Mouse (Mus musculus): Measurements from ENCODE around the gene Tmem269.
A peak's percentile ranks its signal among the peaks of the same experiment; 100 is the strongest.

The Tmem269 gene

DNA sequence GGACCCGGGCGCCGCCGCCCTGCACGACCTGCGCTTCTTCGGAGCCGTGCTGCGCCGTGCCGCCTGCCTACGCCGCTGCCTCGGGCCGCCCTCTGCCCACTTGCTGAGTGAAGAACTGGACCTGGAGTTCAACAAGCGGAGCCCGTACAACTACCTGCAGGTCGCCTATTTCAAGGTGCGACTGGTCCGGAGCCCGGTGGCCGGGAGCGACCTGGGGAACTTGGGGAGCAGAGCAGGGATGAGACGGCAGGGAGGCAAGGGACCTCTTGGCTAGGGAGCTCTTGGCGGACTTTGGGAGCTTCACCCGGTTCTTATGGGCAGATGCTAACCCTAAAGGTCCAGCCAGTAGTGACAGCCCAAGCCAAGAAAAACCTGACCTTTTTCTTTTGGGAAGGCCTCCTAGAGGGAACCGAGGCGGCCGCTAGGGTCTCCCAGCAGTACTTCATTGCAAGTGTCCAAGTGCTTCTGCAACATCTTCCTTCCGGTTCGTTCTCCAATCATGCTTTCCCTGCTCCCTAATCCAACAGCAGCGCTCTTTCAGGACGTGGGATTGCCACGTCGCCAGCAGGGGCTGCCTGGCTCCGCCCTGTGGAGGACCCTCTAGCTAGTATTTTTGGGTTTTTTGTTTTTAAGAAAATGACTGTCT, 15.4 kb upstream of the Tmem269 start:
- DNase-seq: peak; percentile 81

DNA sequence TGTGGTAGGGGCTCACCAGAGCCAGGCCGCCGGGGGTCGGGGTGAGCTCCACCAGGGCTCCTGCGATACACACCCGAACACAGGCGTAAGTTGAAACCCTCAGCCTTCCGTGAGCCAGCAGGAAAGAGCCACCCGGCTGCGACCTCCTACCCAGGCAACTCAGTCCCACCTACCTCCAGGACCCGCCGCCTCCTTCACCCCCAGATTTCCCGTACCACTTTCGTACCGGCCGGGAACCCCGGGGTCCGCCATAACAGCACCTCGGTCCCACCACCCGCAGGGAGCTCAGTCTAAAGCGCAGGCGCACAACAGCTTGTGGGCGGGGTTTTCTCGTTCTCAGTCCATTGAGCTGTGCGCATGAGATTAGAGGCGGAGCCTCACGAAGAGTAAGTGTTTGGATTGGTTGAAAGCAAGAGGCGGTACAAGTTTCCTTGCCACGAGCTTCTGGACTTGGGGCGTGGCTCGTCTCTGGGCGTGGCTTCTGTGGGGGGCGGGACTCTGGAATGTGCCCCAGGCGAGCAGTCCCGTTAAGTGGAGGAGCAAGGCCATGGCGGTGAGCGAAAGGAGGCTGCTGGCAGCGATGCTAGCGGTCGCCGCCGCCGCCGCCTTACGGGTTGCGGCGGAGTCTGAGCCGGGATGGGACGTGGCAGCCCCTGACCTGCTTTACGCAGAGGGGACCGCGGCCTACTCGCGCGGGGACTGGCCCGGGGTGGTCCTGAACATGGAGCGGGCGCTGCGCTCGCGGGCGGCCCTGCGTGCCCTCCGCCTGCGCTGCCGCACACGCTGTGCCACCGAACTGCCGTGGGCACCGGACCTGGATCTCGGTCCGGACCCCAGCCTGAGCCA, 14.6 kb upstream of the Tmem269 start, which contains the start of the genes AU022252 and P3h1:
Gene AU022252, minus strand, starts transcription at position 303 of the 846 bp plus-strand sequence.
Gene P3h1, plus strand, starts transcription at position 506 of the 846 bp plus-strand sequence.
- DNase-seq: peak; percentile 99

DNA sequence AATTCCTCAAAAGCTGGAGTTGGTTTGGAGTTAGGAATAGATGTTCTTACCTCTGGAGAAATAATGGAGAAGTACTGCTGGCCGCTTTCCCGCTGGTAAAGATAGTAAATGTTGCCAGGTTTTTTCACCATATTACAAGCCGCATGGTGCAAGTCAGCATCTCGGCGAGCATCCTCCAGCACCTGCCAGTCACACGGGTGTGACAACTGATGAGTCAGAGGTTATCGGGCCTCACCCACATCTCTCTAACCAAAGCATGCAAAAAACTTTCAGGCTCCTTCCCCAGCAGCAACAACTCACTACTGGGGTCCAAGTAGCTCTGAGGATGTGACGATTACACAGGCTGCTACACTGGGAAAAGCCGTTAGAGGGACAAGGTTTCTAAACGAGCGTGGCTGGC, 8.7 kb upstream of the Tmem269 start:
- no peak for DNase-seq

DNA sequence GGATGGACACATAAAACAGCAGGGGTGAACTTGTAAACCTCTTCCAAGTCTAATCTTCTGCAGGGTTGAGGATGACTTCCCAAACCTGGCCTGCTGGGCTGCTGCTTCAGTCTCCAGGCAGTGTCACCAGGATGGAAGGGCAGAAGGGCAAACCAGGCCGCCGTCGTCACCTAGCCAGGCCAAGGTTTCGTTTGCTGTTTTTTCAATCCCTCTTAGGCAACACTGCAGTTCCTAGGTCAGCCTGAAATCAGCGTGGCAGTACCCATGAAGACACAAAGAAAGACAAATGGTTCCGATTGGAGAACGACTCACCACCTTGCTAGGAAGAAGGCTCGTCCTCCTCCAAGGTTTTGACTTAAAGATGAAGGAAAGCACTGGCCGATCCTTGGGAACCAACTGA, 7.7 kb upstream of the Tmem269 start:
- no peak for DNase-seq

DNA sequence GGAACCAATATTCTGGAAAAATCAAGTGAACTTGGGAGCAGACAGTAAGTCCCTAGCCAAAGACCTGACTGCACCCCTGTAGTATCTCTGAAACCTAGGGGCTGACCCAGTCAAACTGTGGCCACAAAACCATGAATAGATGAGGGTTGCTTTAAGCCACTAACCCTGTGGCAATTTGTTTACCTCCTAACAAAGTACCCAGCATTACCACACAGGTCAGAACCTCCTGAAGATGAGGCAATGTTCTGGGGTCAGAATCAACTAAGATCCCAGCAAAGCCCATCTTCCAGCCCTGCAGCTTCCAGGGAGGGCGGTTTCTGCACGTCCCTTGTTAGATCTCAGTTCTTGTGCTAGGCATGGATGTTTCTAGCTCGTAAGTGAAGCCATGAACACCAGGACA, 6.5 kb upstream of the Tmem269 start:
- DNase-seq: no peak

DNA sequence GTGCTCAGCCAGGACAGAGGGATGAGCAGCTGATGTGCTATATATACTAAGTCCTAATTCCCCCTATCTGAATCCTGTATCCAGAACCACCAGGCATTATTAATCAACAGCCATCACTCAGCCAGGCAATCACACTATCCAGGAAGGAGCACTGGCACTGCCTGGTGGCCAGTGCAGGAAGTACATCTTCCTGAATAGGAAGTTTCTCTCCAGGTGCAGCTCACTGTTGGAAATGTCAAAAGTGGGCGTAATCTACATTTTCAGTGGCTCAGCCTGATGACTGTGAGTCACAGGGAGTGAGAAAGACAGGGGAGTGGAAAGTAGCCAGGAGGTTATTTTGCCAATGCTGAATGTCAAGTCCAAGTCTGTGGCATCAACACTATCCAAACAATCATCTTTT, 5.7 kb upstream of the Tmem269 start:
- DNase-seq: peak; percentile 28

DNA sequence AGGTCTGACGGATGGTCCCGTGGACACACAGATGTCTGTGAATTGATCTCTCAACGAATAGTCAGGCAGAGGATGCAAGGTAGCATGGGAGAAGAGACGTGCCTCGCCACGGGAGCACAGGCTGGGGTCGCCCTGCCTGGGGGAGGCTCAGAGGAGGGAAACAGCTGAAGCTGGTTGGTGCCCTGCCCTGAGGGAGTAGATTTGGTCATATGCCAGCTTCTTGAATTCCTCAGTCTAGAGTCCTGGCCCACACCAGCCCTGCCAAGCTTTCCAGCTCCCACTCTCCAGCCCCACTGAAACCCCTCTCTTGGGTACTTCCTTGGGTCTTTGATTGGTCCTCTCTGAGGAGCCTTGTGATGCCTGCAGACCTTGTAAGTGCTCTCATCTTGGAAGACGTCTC, 1.4 kb downstream of the Tmem269 start:
- DNase-seq: no peak

DNA sequence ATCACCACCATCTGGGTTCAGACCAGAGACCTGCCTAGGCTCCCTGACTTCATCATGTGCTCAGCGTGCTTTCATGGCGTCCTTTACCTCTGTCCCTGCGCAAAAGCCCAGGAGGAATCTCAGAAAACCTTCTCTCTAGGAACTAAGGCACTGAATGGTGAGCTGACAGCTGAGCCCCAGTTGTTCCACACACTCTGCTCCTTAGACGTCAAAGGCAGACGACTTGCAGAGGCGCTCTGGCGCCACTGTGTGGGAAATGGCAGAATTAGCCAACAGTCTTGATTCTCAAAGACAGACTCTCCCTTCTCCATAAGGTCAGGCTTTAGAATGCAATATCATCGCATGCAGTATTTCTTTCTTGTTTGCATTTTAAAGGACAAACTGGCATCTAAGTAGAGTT, 13.3 kb downstream of the Tmem269 start:
- peak; percentile 87 for DNase-seq

DNA sequence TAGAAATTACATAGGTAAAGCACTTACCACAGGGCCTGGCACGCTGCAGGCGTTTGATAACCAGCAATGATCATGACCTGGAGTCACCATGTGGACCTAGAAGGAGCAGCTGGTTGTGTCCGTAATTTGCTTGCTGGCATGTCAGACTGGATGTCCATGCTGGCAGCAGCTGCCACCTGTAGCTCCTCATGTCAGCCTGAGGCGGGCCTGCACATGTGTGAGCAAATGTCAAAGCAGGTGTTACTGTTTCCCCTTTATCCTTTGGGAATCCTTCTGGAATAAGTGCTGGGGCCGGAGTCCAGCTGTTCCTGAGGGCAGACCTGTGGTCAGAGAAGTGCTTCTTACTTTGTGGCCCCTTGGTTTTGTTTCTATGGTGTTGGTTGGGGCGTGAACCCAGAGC, 19.9 kb downstream of the Tmem269 start:
- no peak for DNase-seq

DNA sequence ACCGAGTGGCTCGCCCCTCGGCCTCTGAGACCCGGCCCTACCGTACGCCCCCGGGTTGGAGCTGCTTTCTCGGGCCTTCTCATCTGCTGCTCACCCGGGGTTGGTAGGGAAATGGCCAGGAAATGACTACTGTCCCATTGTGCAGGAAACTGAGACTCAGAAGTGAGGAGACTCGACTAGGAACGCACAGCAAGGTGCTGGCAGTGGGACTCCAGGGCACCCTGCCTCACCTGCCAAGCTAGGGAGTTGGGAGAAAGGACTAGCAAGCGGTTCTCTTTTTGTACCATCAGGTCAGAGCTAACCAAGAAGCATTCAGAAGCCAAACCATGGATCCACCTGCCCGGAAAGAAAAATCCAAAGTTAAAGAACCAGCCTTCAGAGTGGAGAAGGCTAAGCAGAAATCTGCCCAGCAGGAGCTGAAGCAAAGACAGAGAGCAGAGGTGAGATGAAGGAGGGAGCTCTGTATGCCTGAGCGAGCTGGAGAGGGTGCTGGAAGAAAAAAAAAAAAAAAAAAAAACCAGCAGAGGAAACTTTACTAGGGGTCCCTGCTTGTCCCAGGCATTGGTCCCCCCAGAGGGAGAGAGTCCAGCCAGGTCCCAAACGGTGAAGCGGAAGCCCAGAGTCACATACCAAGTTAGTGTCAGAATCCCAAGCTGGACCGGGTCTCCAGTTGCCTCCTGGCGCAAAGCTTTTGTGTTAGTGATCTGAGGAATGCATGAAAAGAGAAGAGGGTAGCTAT, 22.3 kb downstream of the Tmem269 start:
- DNase-seq: no peak

DNA sequence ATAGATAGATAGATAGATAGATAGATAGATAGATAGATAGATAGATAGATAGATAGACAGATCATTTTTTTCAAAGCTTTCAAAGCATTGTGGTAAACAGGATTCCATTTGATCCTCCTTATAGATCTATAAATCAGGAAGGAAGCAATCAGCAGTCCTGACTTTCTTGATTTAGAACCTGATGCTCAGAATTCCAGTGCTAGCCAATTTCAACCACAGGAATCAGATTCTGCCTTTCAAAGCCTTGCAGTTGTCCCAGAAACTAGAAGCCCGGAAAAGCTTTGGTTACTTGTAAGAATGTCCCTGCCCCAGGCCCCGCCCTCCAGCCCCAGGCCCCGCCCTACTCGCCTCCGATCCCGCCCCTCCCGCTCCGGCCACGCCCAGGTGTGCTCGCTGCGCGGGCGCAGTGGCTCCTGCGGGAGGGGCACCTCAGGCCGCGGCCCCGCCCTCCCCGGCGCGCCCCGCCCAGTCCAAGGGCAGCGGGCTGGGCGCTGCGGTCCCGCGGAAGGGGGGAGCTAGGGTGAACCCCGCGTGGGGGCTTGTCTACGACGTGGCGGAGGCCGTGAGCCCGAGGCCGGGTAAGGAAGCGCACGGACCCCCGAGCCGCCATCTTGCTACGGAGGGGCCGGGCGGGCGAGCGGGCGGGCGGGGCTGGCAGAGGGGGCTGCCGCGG, 23.0 kb downstream of the Tmem269 start, which contains the start of gene Svbp:
Gene Svbp, plus strand, starts transcription at position 398 of the 673 bp plus-strand sequence.
- DNase-seq: peak; percentile 94

DNA sequence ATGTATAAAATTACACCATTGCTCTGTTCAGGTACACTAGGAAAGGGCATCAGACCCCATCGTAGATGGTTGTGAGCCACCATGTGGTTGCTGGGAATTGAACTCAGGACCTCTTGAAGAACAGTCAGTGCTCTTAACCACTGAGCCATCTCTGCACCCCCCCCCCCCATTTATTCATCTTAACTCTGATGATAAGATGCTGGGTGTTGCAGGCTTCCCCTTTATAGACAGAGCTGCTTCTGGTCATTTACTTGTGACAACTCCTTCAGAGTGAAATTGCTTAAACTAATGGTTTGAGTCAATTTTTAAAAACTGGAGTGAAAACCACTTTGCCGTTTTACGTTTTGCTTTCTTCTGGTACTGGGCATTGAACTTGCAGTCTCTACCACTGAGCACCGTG, 25.3 kb downstream of the Tmem269 start:
- no peak for DNase-seq

DNA sequence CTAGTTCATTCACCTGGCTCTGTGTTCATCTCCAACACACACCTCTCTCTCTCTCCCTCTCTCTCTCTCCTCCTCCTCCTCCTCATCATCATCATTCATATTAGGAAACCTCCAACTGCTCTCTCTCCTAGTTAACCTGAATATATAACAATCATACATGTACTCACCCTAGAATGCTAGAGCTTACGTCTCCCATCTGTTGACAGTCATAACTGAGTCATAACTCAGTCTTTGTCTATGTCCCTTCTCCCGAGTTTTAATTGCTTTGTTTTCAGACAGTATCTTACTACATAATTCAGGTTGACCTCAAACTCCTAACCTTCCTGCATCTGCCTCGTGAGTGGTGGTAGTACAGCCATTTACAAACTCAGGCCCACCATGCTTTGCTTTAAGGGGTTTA, 26.7 kb downstream of the Tmem269 start:
- DNase-seq: no peak

DNA sequence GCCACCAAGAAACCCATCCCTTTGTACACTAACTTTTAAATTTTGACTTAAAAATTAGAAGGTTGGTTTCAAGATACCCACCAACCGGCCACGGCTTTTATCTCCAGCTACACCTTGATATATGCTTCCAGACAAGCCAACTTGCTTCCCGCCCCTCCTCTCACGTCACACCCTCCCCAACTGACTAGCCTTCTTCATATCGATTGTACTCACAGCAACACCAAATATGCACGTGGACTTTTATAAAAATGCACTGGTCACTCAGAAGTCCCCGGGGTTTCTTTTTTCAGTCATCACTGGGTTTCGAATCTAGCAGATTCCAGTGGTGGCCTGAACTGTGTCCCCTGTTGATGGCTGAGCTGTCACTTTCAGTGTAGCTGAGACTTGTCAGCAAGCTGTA, 27.4 kb downstream of the Tmem269 start:
- DNase-seq: no peak

DNA sequence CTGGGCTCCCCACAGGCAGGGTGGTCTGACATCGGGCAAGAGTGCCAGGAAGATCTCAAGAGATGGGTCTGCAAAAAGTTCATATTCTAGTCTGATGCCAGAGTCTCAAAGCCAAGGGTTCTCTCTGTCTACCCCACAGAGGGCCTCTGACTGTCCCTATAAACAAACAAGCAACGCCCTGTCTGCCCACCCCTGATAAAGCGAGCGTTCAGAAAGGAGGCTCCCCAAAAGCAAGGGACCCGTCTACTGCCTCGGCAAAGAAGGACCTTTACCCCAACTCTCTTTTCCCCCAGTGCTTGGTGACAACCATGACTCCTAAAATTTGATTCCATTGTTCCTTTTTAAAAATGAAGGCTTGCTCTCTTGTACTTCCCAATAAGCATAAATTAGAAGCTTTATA, 28.2 kb downstream of the Tmem269 start, which contains the start of gene Ermap:
Gene Ermap, minus strand, starts transcription at position 148 of the 400 bp plus-strand sequence.
- DNase-seq: no peak

DNA sequence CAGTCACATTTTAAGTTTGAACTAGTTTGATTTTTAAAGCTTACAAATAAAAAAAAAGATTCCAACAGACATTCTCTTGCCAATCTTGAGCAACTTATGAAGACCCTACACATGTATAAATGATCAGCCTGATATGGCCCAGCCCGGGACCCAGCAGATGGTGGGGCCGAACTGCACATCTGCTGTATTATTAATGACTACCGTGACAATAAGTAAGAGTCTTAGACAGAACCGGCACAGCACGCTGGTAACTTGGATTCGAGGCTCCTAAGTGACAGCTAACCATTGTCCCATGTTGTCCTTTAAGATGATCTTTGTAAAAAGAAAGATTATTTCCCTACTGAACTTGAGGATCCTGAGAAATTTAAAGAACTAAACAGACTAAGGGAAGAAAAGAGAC, 28.6 kb downstream of the Tmem269 start:
- DNase-seq: no peak

DNA sequence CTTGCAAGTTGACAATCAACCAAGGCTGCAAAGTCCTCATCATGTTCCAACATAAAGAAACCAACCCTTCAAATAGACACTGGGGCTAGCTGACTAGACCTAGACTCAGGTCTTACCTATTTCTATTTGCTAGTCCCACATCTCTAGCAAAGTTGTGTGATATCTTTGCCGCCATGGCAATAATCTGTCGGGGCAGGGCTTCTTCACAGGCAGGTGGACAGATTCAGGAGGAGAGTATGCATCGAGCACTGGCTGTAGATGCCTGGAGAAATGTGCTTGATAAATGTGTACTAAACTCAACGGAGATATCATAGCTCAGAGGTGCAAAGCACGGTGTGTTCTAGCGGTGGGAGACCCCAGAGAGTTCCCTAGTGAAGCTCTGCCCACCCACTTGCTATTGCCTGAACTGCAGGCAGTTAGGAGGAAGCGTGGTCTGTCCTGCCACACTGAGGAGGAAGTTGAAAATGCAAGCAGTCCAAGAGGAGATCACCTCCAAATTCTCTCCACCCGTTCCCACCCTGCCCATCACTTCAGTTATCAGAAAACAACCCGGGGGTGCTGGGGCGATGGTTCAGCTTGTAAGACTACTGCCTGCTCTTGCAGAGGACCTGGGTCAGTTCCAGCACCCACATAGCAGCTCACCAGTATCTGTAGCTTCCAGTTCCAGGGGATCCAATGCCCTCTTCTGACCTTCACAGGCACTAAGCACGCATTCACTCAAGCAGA, 29.8 kb downstream of the Tmem269 start:
- DNase-seq: no peak

DNA sequence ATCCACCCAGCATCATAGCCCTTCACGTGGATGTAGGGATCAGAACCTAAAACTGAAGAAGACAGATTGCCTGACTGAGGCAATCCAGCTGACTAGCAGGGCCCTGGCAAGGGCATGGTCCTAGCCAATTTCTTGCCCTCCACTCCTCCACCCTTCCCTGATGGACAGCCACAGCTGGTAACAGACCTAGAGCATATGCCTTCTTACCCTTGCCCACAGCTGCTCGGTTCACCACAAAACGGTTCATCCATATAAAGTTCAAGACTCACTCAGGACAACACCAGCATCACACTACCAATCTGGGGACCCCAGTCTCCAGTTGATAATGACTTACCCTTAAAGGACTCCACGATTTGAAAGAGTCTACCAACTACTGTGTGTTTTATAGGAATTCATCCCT, 32.2 kb downstream of the Tmem269 start:
- DNase-seq: no peak

DNA sequence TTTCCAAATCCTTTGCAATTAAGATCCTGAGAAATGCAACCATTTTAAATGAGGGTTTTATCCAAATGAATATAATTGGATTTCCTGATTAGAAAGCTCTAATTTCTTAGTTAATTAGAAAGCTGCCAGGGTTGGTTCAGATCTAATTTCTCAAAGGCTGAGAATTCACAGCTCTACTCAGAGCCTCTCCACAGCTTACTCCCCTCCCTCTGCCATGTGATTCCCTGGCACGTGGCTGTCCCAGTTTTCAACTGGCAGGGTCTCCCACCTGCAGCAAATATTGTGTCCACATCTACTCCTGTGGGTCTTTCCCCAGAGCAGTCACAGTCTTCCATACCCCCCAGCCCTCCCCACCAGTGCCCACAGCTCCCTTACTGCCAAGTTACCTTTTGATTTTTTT, 34.5 kb downstream of the Tmem269 start:
- DNase-seq: no peak

DNA sequence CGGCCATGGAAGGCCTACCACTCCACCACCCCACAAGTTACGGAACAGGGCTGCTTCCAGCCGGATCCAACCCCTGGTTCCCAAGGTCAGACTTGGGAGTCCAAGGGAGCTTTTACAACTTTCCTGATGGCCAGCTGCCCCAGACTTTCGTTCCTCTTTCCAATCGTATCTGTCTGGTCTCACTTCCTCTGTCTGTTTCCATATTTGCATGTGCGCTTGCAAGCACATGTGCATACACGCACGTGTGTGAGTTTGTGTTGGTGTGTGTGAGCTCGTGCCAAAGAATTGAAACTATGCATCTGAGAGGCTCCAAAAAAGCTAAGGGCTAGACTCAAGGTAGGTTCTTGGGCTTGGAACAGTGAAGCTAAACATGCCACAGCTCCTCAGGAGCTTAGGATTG, 36.6 kb downstream of the Tmem269 start:
- DNase-seq: no peak

DNA sequence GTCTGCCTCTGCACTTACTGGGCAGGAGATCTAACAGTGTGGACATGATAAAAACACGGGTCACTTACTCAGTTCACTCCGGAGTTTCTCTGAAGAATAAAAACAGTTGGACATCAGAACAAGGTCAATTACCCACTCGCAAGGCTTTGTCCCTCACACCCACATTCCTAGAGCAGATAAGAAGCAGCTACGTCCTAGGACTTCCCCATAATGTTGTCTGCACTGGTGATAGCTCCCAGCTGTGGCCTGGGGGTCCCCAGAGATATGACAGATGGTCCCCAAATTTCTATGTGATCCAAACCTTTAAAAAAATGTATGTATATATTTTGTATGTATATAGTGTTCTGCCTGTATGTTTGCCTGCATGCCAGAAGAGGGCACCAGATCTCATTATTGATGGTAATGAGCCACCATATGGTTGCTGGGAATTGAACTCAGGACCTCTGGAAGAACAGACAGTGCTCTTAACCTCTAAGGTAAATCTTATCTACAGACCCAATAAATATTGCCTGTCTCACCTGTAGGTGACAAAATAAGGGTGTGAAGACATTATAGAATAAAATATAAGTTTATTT, 37.8 kb downstream of the Tmem269 start:
- no peak for DNase-seq

DNA sequence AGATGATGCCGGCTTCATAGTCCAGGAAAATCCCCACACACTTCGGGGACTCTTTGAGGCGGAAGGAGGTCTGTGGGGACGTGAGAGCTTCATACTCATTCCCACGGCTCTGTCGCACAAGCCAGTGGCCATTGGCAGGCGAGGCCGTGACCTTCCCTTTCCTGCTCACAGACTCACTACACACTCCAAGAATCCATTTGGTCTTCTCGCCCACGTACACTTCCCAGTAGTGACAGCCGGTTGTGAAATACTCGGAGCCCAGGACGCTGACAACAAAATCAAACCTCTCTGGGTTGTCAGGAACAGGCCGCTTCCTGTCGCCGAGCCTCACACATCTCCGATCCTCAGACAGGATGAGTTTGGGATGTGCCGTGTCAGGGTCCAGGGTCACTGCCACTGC, 39.7 kb downstream of the Tmem269 start:
- DNase-seq: no peak
